Mouse (Mus musculus) B cell, adult 67 days (primary cell): ENCODE results near the gene Zfp729a. TPM values are rescaled to one million over a fixed set of nuclear protein-coding genes. Genes with fewer than 3 reads are reported as not detected.

ENCODE experiments used
- total RNA-seq, 2 experiments: library from RNA; stranded (reverse); gene quantifications; 4 replicates each; pipeline ENCODE4 v1.2.4; 2023

Zfp729a gene
- total RNA-seq: 10 to 100 TPM; 16.2 to 20.7 TPM

DNA sequence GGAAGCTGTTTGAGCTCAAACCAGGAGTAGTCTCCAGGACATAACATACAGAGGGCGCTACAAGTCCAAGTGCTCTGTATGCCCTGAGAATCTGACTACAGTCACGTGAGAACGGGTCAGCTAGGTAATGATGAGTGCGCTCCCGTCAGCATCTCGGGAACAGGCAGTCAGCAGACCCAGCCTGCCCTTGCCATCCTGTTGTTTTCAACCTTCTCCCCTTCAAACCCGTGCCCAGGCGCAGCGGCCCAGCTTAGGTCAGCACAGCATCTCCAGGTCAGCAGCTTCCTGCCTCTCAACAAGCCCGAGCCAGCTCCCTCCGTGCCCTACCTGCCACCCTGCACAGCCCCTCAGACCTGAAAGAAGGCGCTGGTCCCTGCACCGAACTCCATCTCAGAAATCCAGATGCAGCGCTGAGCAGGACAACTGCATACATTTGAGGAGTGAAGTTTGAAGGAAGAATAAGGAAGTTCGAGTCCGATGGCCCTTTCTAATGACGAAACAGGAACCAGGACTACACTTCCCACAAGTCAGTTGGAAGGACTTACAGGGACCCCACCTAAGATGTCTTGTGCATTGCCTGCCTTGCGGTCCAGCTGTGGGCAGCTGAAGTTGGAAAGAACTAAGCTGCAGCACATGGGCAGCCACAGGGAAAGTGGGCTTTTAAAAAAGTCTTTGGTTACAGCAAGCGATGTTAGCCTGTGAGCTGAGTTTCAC, at the start of gene Zfp729a, which contains the start of gene Gm49345:
TSS of gene Zfp729a (minus strand) at position 498 of the 714 bp plus-strand sequence.
TSS of gene Gm49345 (minus strand) at position 476 of the 714 bp plus-strand sequence.

DNA sequence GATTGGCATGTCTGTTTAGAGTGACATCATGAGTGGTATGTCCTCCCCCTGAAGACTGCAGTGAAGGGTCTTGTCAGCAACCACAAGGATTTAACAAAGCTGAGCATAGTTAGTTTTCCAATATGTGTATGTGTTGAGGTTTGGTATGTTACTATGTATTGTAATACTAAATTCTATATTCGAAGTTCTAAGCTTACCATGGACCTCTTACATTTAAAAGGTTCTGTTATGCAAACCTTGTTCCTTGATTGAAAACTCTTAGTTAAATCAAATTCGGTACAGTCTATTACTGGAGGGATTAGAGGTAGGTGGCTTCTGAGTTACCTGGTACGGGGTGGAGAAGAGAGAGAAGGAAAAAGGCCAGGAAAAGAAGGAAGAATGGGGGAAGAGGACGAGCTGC, 49.4 kb upstream of the Zfp729a start, which contains the start of gene Zfp738:
TSS of gene Zfp738 (minus strand) at position 101 of the 400 bp plus-strand sequence.

DNA sequence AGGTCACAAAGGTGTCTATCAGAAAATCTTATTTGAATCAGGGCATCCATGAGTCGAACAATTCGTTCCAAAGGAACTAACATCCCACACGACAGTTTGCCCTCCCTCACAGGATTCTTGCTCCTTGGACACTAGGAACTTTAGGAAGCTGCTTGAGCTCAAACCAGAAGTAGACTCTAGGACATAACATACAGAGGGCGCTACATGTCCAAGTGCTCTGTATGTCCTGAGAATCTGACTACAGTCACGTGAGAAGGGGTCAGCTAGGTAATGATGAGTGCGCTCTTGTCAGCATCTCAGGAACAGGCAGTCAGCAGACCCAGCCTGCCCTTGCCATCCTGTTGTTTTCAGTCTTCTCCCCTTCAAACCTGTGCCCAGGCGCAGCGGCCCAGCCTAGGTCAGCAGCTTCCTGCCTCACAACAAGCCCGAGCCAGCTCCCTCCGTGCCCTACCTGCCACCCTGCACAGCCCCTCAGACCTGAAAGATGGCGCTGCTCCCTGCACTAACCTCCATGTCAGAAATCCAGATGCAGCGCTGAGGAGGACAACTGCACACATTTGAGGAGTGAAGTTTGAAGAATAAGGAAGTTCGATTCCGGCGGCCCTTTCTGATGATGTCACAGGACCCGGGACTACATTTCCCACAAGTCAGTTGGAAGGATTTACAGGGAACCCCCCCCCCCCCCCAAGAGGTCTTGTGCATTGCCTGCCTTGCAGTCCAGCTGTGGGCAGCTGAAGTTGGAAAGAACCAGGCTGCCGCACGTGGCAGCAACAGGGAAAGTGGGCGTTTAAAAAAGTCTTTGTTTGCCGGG, 28.3 kb downstream of the Zfp729a start, which contains the start of gene Zfp729b:
TSS of gene Zfp729b (minus strand) at position 642 of the 811 bp plus-strand sequence.

Other genes starting within 250 kb of the Zfp729a start
- gene Zfp429, start 238.0 kb downstream of the Zfp729a start, total RNA-seq: 10 to 100 TPM; 17.7 to 23.2 TPM
- gene Zfp459, start 216.4 kb downstream of the Zfp729a start, total RNA-seq: 1 to 10 TPM; 3.4 to 3.5 TPM
- gene Zfp874a, start 186.2 kb downstream of the Zfp729a start, total RNA-seq: 1 to 10 TPM; 6.5 to 7.0 TPM
- 10 to 100 TPM; 12.2 to 17.1 TPM for gene Zfp874b, start 153.5 kb downstream of the Zfp729a start, total RNA-seq
- 10 to 100 TPM; 13.3 to 16.8 TPM for gene Zfp58, start 137.2 kb downstream of the Zfp729a start, total RNA-seq
- gene Gm26965, start 111.6 kb downstream of the Zfp729a start, total RNA-seq: not detected
- 10 to 100 TPM; 24.1 to 31.2 TPM for gene Zfp87, start 111.6 kb downstream of the Zfp729a start, total RNA-seq
- gene Zfp748, start 84.0 kb downstream of the Zfp729a start, total RNA-seq: 10 to 100 TPM; 11.5 to 15.2 TPM
- gene Zfp729b, start 28.1 kb downstream of the Zfp729a start, total RNA-seq: 10 to 100 TPM; 19.8 to 20.3 TPM
- gene Gm49345, start within 50 bp of the Zfp729a start, total RNA-seq: 1 to 10 TPM; 2.5 to 8.4 TPM
- 10 to 100 TPM; 20.8 to 21.5 TPM for gene Zfp738, start 49.3 kb upstream of the Zfp729a start, total RNA-seq
- 10 to 100 TPM; 16.3 to 22.7 TPM for gene Zfp65, start 91.4 kb upstream of the Zfp729a start, total RNA-seq
- gene Zfp85, start 117.4 kb upstream of the Zfp729a start, total RNA-seq: 1 to 10 TPM; 7.2 to 9.5 TPM
- gene Zfp493, start 141.9 kb upstream of the Zfp729a start, total RNA-seq: 1 to 10 TPM; 3.5 to 5.9 TPM
- gene Zfp273, start 175.9 kb upstream of the Zfp729a start, total RNA-seq: 1 to 10 TPM; 7.2 to 7.8 TPM
- 1 to 10 TPM in 1 of 2 experiments, not detected in 1; 2.8 TPM for gene Gm10037, start 193.3 kb upstream of the Zfp729a start, total RNA-seq
- gene BC048507, start 225.5 kb upstream of the Zfp729a start, total RNA-seq: not detected